Mouse (Mus musculus) erythroblast, adult 5-6 weeks (primary cell): Measurements from ENCODE around the gene Il17rd. TPM values are rescaled to one million over a fixed set of nuclear protein-coding genes. Genes with fewer than 3 reads are reported as not detected.

Source experiments
- ATAC-seq: replicated peaks from 2 replicates; pipeline ENCODE4 v1.8.0; 2016; ENCODE audit warnings: moderate number of reproducible peaks, mild to moderate bottlenecking, moderate TSS enrichment, inconsistent platforms; ENCODE audit not compliant: poor library complexity, low FRiP score, severe bottlenecking
- total RNA-seq, 2 experiments: library from RNA; stranded (forward) in 1 of 2; stranded (reverse) in 1 of 2; fragments of 150-400 nt in 1 of 2; fragments of 200-764, 138-1000 nt in 1 of 2; gene quantifications; 2 replicates each; pipeline versions ENCODE4 v1.2.3 to v1.2.4; 2015 to 2017; ENCODE audit warnings: low replicate concordance in 2 of 2

Gene Il17rd
- not detected in 2 replicates for total RNA-seq (2015; ENCODE audit: low replicate concordance)
- total RNA-seq (2017; ENCODE audit: low replicate concordance) = not detected in 2 replicates

GRCm38 (mm10) chr14:27038783-27039182, at the start of gene Il17rd:
Gene Il17rd (plus strand): TSS chr14:27038941.
- no peak for ATAC-seq

GRCm38 (mm10) chr14:26991622-26992021, 47.1 kb upstream of the Il17rd start:
- ATAC-seq = no peak

- ATAC-seq = no peak
Observed at GRCm38 (mm10) chr14:26993427-26993826, 45.3 kb upstream of the Il17rd start.

- ATAC-seq = no peak
Observed at GRCm38 (mm10) chr14:26994211-26994741, 44.5 kb upstream of the Il17rd start, which contains the start of gene Hesx1. Gene Hesx1 (plus strand): TSS chr14:26994416.

- no peak for ATAC-seq
Observed at GRCm38 (mm10) chr14:26996257-26996656, 42.5 kb upstream of the Il17rd start.

GRCm38 (mm10) chr14:27000386-27000785, 38.4 kb upstream of the Il17rd start:
- ATAC-seq = no peak

- no peak for ATAC-seq
Observed at GRCm38 (mm10) chr14:27004906-27005305, 33.8 kb upstream of the Il17rd start.

GRCm38 (mm10) chr14:27005937-27006336, 32.8 kb upstream of the Il17rd start:
- no peak for ATAC-seq

- no peak for ATAC-seq
Observed at GRCm38 (mm10) chr14:27011561-27011960, 27.2 kb upstream of the Il17rd start.

GRCm38 (mm10) chr14:27013658-27014057, 25.1 kb upstream of the Il17rd start:
- ATAC-seq = no peak

GRCm38 (mm10) chr14:27017936-27018335, 20.8 kb upstream of the Il17rd start:
- no peak for ATAC-seq

- no peak for ATAC-seq
Observed at GRCm38 (mm10) chr14:27019850-27020249, 18.9 kb upstream of the Il17rd start.

- ATAC-seq = peak; percentile 64; the same call in 1 of the 2 replicates
Observed at GRCm38 (mm10) chr14:27022876-27023275, 15.9 kb upstream of the Il17rd start.

GRCm38 (mm10) chr14:27024664-27025063, 14.1 kb upstream of the Il17rd start:
- no peak for ATAC-seq

- ATAC-seq = no peak
Observed at GRCm38 (mm10) chr14:27029771-27030173, 9.0 kb upstream of the Il17rd start.

GRCm38 (mm10) chr14:27031142-27031541, 7.6 kb upstream of the Il17rd start:
- ATAC-seq = no peak

- ATAC-seq = no peak
Observed at GRCm38 (mm10) chr14:27037513-27037912, 1.2 kb upstream of the Il17rd start.

GRCm38 (mm10) chr14:27039281-27040248, 824 bp downstream of the Il17rd start:
- no peak for ATAC-seq

GRCm38 (mm10) chr14:27040451-27040850, 1.7 kb downstream of the Il17rd start:
- ATAC-seq = no peak

- ATAC-seq = no peak
Observed at GRCm38 (mm10) chr14:27042280-27042983, 3.7 kb downstream of the Il17rd start.
